Mouse (Mus musculus): ENCODE results near the gene Dpysl4.

GRCm38 (mm10) chr7:139135236-139135635 is 49.4 kb downstream of the Dpysl4 start:
- TF ChIP-seq CTCF (IDR thresholded peaks at IDR 0.05; ENCODE audit: low read depth): no peak
- TF ChIP-seq EP300 (optimal IDR thresholded peaks at IDR 0.05): no peak

Data from stomach, postnatal 0 days (tissue).